Mouse (Mus musculus): ENCODE results near the gene Zdhhc9. TPM values are rescaled to one million over a fixed set of nuclear protein-coding genes. Genes with fewer than 3 reads are reported as not detected.

Zdhhc9 gene
- total and polyA plus RNA-seq, 3 experiments, result 3.5 to 13.9 (median 4.5) TPM

DNA sequence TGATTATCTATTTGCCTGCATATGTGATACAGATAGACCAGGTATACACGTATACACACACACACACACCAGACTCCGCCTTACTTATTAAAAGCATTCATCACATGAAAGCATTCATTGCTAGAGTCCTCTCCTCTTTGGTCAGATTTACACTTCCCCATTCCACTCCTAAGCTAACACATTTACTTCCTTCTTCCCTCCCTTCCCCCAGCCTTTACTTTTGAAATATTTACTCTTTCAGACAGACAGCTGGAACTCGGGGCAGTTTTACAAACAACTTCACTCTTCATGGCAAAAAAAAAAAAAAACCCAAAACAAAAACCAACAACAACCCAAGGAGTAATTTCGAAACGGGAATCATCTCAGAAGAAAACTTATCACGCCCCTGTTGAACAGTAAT, 4.2 kb downstream of the Zdhhc9 start:
- no peak overlapping the region for H3K4me3 ChIP-seq (replicated peaks in 1 of 3; ENCODE audit: low read depth in 2 of 3, low read length in 2 of 3, poor library complexity in 1 of 3)
- no peak overlapping the region for H3K27ac ChIP-seq (ENCODE audit: insufficient read depth, low read depth)
- DNase-seq (ENCODE audit: extremely low read depth), result peak; percentile 40
- peaks cover 9% of the 10 kb centered on the region; the same call in 1 of the 2 replicates for H3K79me2 ChIP-seq (replicated peaks; ENCODE audit: control insufficient read depth, extremely low read depth, insufficient read depth, poor library complexity, severe bottlenecking)
- peak overlapping the region; percentile 67 for H3K4me2 ChIP-seq (ENCODE audit: insufficient read depth, low read depth, poor library complexity, severe bottlenecking)
- 0 out of 2 replicates have a peak, but pooled peaks have one; percentile 42 for TF ChIP-seq SIN3A (IDR thresholded peaks at IDR 0.05; ENCODE audit: low read length)
- 0 out of 2 replicates have a peak, but pooled peaks have one; percentile 40 for TF ChIP-seq CHD2 (IDR thresholded peaks at IDR 0.05; ENCODE audit: low read length)
- no peak for TF ChIP-seq NELFE (IDR thresholded peaks at IDR 0.05; ENCODE audit: low read depth, low read length)
- TF ChIP-seq ELF1 (IDR thresholded peaks at IDR 0.05; ENCODE audit: low read depth, low read length), result 0 out of 2 replicates have a peak, but pooled peaks have one; percentile 22
- no peak for TF ChIP-seq TBP (conservative IDR thresholded peaks at IDR 0.05; ENCODE audit: low read depth, low read length)
- TF ChIP-seq TCF12 (IDR thresholded peaks at IDR 0.05; ENCODE audit: low read depth, low read length), result no peak
- TF ChIP-seq PAX5 (IDR thresholded peaks at IDR 0.05; ENCODE audit: low read length), result no peak
- TF ChIP-seq JUND (conservative IDR thresholded peaks at IDR 0.05; ENCODE audit: low read depth, low read length), result no peak
- TF ChIP-seq GABPA (IDR thresholded peaks at IDR 0.05; ENCODE audit: insufficient replicate concordance, low read depth, low read length), result no peak
- TF ChIP-seq SMC3 (IDR thresholded peaks at IDR 0.05; ENCODE audit: low read depth, low read length), result no peak
- TF ChIP-seq MAZ (IDR thresholded peaks at IDR 0.05; ENCODE audit: low read depth, low read length), result no peak
- TF ChIP-seq ZMIZ1 (IDR thresholded peaks at IDR 0.05; ENCODE audit: low read depth, low read length), result no peak
- no peak for TF ChIP-seq HCFC1 (IDR thresholded peaks at IDR 0.05; ENCODE audit: low read depth, low read length)
- TF ChIP-seq CTCF (conservative IDR thresholded peaks at IDR 0.05 in 1 of 2, IDR thresholded peaks at IDR 0.05 in 1 of 2; ENCODE audit: low read depth in 2 of 2, low read length in 2 of 2), result no peak
- TF ChIP-seq MXI1 (IDR thresholded peaks at IDR 0.05; ENCODE audit: low read depth, low read length), result no peak
- TF ChIP-seq ZNF384 (IDR thresholded peaks at IDR 0.05; ENCODE audit: low read depth, low read length), result peak; percentile 38; the same call in 1 of the 2 replicates
- no peaks in the 10 kb centered on the region for H3K9me3 ChIP-seq (replicated peaks; ENCODE audit: low read length)
- peaks cover 0 to 23% of the 10 kb centered on the region in 2 experiments; a peak in 2 of 4 replicates for H3K4me1 ChIP-seq (ENCODE audit: control insufficient read depth in 1 of 2, insufficient read depth in 2 of 2)
- H3K27me3 ChIP-seq (replicated peaks), result no peaks in the 10 kb centered on the region
- H3K36me3 ChIP-seq (replicated peaks in 1 of 2; ENCODE audit: control insufficient read depth in 1 of 2, insufficient read depth in 1 of 2, low read length in 1 of 2), result peaks cover 0 to 30% of the 10 kb centered on the region in 2 experiments
- peak overlapping the region; percentile 39; the same call in 1 of the 2 replicates for H3K9ac ChIP-seq (ENCODE audit: insufficient read depth, low read depth)
- dilution Hi-C loops (cut with MboI; ENCODE audit: extremely low pct_ligation_motif_present, extremely low pct_unique_long_range_greater_than_20kb, low sequenced_read_pairs), result no loop called here
- in situ Hi-C loops (cut with MboI; ENCODE audit: low pct_ligation_motif_present, low pct_unique_long_range_greater_than_20kb, low sequenced_read_pairs), result loop anchor here (5.0 kb wide), 1 partner anchor 42 kb away; no protein-coding TSS in a partner anchor

DNA sequence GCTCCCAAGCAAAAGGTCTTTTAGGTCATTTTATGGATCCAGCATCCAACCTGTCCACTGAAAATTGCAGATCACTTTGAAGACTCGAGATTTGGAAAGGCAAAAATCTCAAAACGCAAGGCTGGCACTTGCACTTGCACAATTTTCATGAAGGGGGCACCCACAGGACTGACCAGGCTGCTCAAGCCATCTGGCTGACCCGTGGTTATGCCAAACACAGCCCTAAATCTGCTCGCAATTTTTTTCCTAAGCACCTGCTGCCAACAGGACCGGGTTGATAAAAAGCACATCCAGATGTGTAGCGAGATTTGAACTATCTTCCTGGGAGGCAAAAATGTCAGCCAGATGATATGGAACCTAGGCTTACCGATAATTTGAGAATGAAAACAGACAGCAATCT, 4.9 kb downstream of the Zdhhc9 start:
- H3K27me3 ChIP-seq (replicated peaks), result no peaks in the 10 kb centered on the region
- H3K4me1 ChIP-seq (ENCODE audit: control insufficient read depth in 1 of 2, insufficient read depth in 2 of 2), result peaks cover 0 to 23% of the 10 kb centered on the region in 2 experiments; a peak in 2 of 4 replicates
- no peak overlapping the region for H3K4me2 ChIP-seq (ENCODE audit: insufficient read depth, low read depth, poor library complexity, severe bottlenecking)
- in situ Hi-C loops (cut with MboI; ENCODE audit: low pct_ligation_motif_present, low pct_unique_long_range_greater_than_20kb, low sequenced_read_pairs) (loop anchor here (5.0 kb wide), 1 partner anchor 41 kb away; no protein-coding TSS in a partner anchor), dilution Hi-C loops (cut with MboI; ENCODE audit: extremely low pct_ligation_motif_present, extremely low pct_unique_long_range_greater_than_20kb, low sequenced_read_pairs) (no loop called here)
- H3K27ac ChIP-seq (ENCODE audit: insufficient read depth, low read depth), result no peak overlapping the region
- TF ChIP-seq KAT2A (IDR thresholded peaks at IDR 0.05; ENCODE audit: insufficient replicate concordance, low read length) (no peak), USF2 (conservative IDR thresholded peaks at IDR 0.05; ENCODE audit: low read depth, low read length) (no peak), ETS1 (conservative IDR thresholded peaks at IDR 0.05; ENCODE audit: low read depth, low read length) (no peak), SMC3 (IDR thresholded peaks at IDR 0.05; ENCODE audit: low read depth, low read length) (no peak), IRF4 (IDR thresholded peaks at IDR 0.05; ENCODE audit: low read depth, low read length) (no peak), TBP (conservative IDR thresholded peaks at IDR 0.05; ENCODE audit: low read depth, low read length) (no peak), CTCF (conservative IDR thresholded peaks at IDR 0.05 in 1 of 2, IDR thresholded peaks at IDR 0.05 in 1 of 2; ENCODE audit: low read depth in 2 of 2, low read length in 2 of 2) (no peak), PAX5 (IDR thresholded peaks at IDR 0.05; ENCODE audit: low read length) (no peak), POLR2AphosphoS2 (IDR thresholded peaks at IDR 0.05; ENCODE audit: low read depth, low read length) (no peak), NELFE (IDR thresholded peaks at IDR 0.05; ENCODE audit: low read depth, low read length) (no peak), JUND (conservative IDR thresholded peaks at IDR 0.05; ENCODE audit: low read depth, low read length) (no peak), E2F4 (IDR thresholded peaks at IDR 0.05; ENCODE audit: insufficient replicate concordance, low read depth, low read length) (no peak), MAZ (IDR thresholded peaks at IDR 0.05; ENCODE audit: low read depth, low read length) (no peak), CHD2 (IDR thresholded peaks at IDR 0.05; ENCODE audit: low read length) (no peak), BHLHE40 (IDR thresholded peaks at IDR 0.05; ENCODE audit: low read depth, low read length) (no peak)
- H3K79me2 ChIP-seq (replicated peaks; ENCODE audit: control insufficient read depth, extremely low read depth, insufficient read depth, poor library complexity, severe bottlenecking), result peaks cover 9% of the 10 kb centered on the region; the same call in 1 of the 2 replicates
- no peak overlapping the region for H3K4me3 ChIP-seq (replicated peaks in 1 of 3; ENCODE audit: low read depth in 2 of 3, low read length in 2 of 3, poor library complexity in 1 of 3)
- H3K36me3 ChIP-seq (replicated peaks in 1 of 2; ENCODE audit: control insufficient read depth in 1 of 2, insufficient read depth in 1 of 2, low read length in 1 of 2), result peaks cover 0 to 32% of the 10 kb centered on the region in 2 experiments
- DNase-seq (ENCODE audit: extremely low read depth), result no peak
- no peak overlapping the region for H3K9ac ChIP-seq (ENCODE audit: insufficient read depth, low read depth)
- H3K9me3 ChIP-seq (replicated peaks; ENCODE audit: low read length), result no peaks in the 10 kb centered on the region

All from CH12.LX (cell line).